Mouse (Mus musculus) heart, postnatal 0 days (tissue): ENCODE measurements around the gene BC005624.

Experiments used
- CTCF ChIP-seq: IDR thresholded peaks from 2 replicates; pipeline ENCODE4 v1.5.1; 2016; ENCODE audit warnings: antibody characterized with exemption, control low read depth, low read depth
- EP300 ChIP-seq: IDR thresholded peaks from 2 replicates; pipeline ENCODE4 v1.6.1; 2016; ENCODE audit warnings: antibody characterized with exemption, low read depth

- no peak for TF ChIP-seq CTCF
- no peak for TF ChIP-seq EP300
Measured at GRCm38 (mm10) chr2:30933032-30933431, 49.0 kb downstream of the BC005624 start.
